Mouse (Mus musculus): ENCODE measurements at regions not wholly inside any gene's neighbourhood (a gene's known extent, or its start where the extent isn't known, plus 50 kb on each side); places are given as distances from the start of the nearest gene placed in this dataset.

GRCm38 (mm10) chr15:61142851-61143250, 220.0 kb upstream of the A1bg start:
- Histone ChIP-seq H3K9ac (ENCODE audit: low read length) (no peak overlapping the region), H3K4me2 (ENCODE audit: low read depth, low read length) (no peak overlapping the region), H3K27ac (ENCODE audit: low read length) (no peak overlapping the region), H3K4me1 (replicated peaks; ENCODE audit: control insufficient read depth, insufficient read depth, low read length) (no peaks in the 10 kb centered on the region), H3K36me3 (ENCODE audit: control insufficient read depth, insufficient read depth, low read length) (no peaks in the 10 kb centered on the region), H3K27me3 (ENCODE audit: control insufficient read depth, insufficient read depth, low read depth, low read length) (no peaks in the 10 kb centered on the region), H3K9me3 (ENCODE audit: control insufficient read depth, low read length) (no peaks in the 10 kb centered on the region), H3K4me3 (ENCODE audit: low read length) (no peak overlapping the region)
- ATAC-seq (ENCODE audit: low read depth): no peak
- 70% methylated on average over 3 of the region's 3 CpGs for WGBS

GRCm38 (mm10) chr15:61139151-61139550, 216.3 kb upstream of the A1bg start:
- no peak for ATAC-seq (ENCODE audit: low read depth)
- H3K9me3 ChIP-seq (ENCODE audit: control insufficient read depth, low read length): no peaks in the 10 kb centered on the region
- H3K27me3 ChIP-seq (ENCODE audit: control insufficient read depth, insufficient read depth, low read depth, low read length): no peaks in the 10 kb centered on the region
- H3K4me1 ChIP-seq (replicated peaks; ENCODE audit: control insufficient read depth, insufficient read depth, low read length): no peaks in the 10 kb centered on the region
- H3K36me3 ChIP-seq (ENCODE audit: control insufficient read depth, insufficient read depth, low read length): no peaks in the 10 kb centered on the region
- WGBS: 68% methylated on average over 5 of the region's 5 CpGs
- H3K9ac ChIP-seq (ENCODE audit: low read length): no peak overlapping the region
- no peak overlapping the region for H3K27ac ChIP-seq (ENCODE audit: low read length)
- no peak overlapping the region for H3K4me3 ChIP-seq (ENCODE audit: low read length)
- H3K4me2 ChIP-seq (ENCODE audit: low read depth, low read length): no peak overlapping the region

- Histone ChIP-seq H3K27ac (ENCODE audit: low read length) (no peak overlapping the region), H3K27me3 (ENCODE audit: control insufficient read depth, insufficient read depth, low read depth, low read length) (no peaks in the 10 kb centered on the region), H3K36me3 (ENCODE audit: control insufficient read depth, insufficient read depth, low read length) (no peaks in the 10 kb centered on the region), H3K9ac (ENCODE audit: low read length) (no peak overlapping the region), H3K4me2 (ENCODE audit: low read depth, low read length) (no peak overlapping the region), H3K4me1 (replicated peaks; ENCODE audit: control insufficient read depth, insufficient read depth, low read length) (no peaks in the 10 kb centered on the region), H3K9me3 (ENCODE audit: control insufficient read depth, low read length) (no peaks in the 10 kb centered on the region), H3K4me3 (ENCODE audit: low read length) (no peak overlapping the region)
- WGBS: 68% methylated on average over 2 of the region's 2 CpGs
- no peak for ATAC-seq (ENCODE audit: low read depth)
These were observed 214.0 kb upstream of the A1bg start for GRCm38 (mm10) chr15:61136781-61137180.

- Histone ChIP-seq H3K27me3 (ENCODE audit: control insufficient read depth, insufficient read depth, low read depth, low read length) (no peaks in the 10 kb centered on the region), H3K4me3 (ENCODE audit: low read length) (no peak overlapping the region), H3K36me3 (ENCODE audit: control insufficient read depth, insufficient read depth, low read length) (no peaks in the 10 kb centered on the region), H3K9me3 (ENCODE audit: control insufficient read depth, low read length) (no peaks in the 10 kb centered on the region), H3K9ac (ENCODE audit: low read length) (no peak overlapping the region), H3K4me1 (replicated peaks; ENCODE audit: control insufficient read depth, insufficient read depth, low read length) (no peaks in the 10 kb centered on the region), H3K4me2 (ENCODE audit: low read depth, low read length) (no peak overlapping the region), H3K27ac (ENCODE audit: low read length) (no peak overlapping the region)
- WGBS: 41% methylated on average over 1 of the region's 1 CpGs
- ATAC-seq (ENCODE audit: low read depth): no peak
These were observed 210.5 kb upstream of the A1bg start for GRCm38 (mm10) chr15:61133316-61133715.

GRCm38 (mm10) chr15:61127971-61128370, 205.2 kb upstream of the A1bg start:
- H3K27me3 ChIP-seq (ENCODE audit: control insufficient read depth, insufficient read depth, low read depth, low read length): no peaks in the 10 kb centered on the region
- H3K36me3 ChIP-seq (ENCODE audit: control insufficient read depth, insufficient read depth, low read length): no peaks in the 10 kb centered on the region
- H3K27ac ChIP-seq (ENCODE audit: low read length): no peak overlapping the region
- no peaks in the 10 kb centered on the region for H3K4me1 ChIP-seq (replicated peaks; ENCODE audit: control insufficient read depth, insufficient read depth, low read length)
- no peak overlapping the region for H3K4me3 ChIP-seq (ENCODE audit: low read length)
- 56% methylated on average over 2 of the region's 2 CpGs for WGBS
- no peaks in the 10 kb centered on the region for H3K9me3 ChIP-seq (ENCODE audit: control insufficient read depth, low read length)
- no peak for ATAC-seq (ENCODE audit: low read depth)
- no peak overlapping the region for H3K9ac ChIP-seq (ENCODE audit: low read length)
- H3K4me2 ChIP-seq (ENCODE audit: low read depth, low read length): no peak overlapping the region

- H3K9ac ChIP-seq (ENCODE audit: low read length): no peak overlapping the region
- no peak overlapping the region for H3K4me2 ChIP-seq (ENCODE audit: low read depth, low read length)
- no peaks in the 10 kb centered on the region for H3K9me3 ChIP-seq (ENCODE audit: control insufficient read depth, low read length)
- H3K4me1 ChIP-seq (replicated peaks; ENCODE audit: control insufficient read depth, insufficient read depth, low read length): no peaks in the 10 kb centered on the region
- no peaks in the 10 kb centered on the region for H3K36me3 ChIP-seq (ENCODE audit: control insufficient read depth, insufficient read depth, low read length)
- no peaks in the 10 kb centered on the region for H3K27me3 ChIP-seq (ENCODE audit: control insufficient read depth, insufficient read depth, low read depth, low read length)
- H3K27ac ChIP-seq (ENCODE audit: low read length): no peak overlapping the region
- H3K4me3 ChIP-seq (ENCODE audit: low read length): no peak overlapping the region
- ATAC-seq (ENCODE audit: low read depth): no peak; the same call in 1 of the 2 replicates
These were observed 204.3 kb upstream of the A1bg start for GRCm38 (mm10) chr15:61127130-61127529.

GRCm38 (mm10) chr15:61116912-61117311, 194.1 kb upstream of the A1bg start:
- H3K4me3 ChIP-seq (ENCODE audit: low read length): no peak overlapping the region
- no peaks in the 10 kb centered on the region for H3K36me3 ChIP-seq (ENCODE audit: control insufficient read depth, insufficient read depth, low read length)
- no peaks in the 10 kb centered on the region for H3K27me3 ChIP-seq (ENCODE audit: control insufficient read depth, insufficient read depth, low read depth, low read length)
- no peak overlapping the region for H3K27ac ChIP-seq (ENCODE audit: low read length)
- no peak for ATAC-seq (ENCODE audit: low read depth)
- no peak overlapping the region for H3K9ac ChIP-seq (ENCODE audit: low read length)
- H3K4me2 ChIP-seq (ENCODE audit: low read depth, low read length): no peak overlapping the region
- no peaks in the 10 kb centered on the region for H3K4me1 ChIP-seq (replicated peaks; ENCODE audit: control insufficient read depth, insufficient read depth, low read length)
- 20% methylated on average over 1 of the region's 1 CpGs for WGBS
- no peaks in the 10 kb centered on the region for H3K9me3 ChIP-seq (ENCODE audit: control insufficient read depth, low read length)

- no peak overlapping the region for H3K4me2 ChIP-seq (ENCODE audit: low read depth, low read length)
- H3K27me3 ChIP-seq (ENCODE audit: control insufficient read depth, insufficient read depth, low read depth, low read length): no peaks in the 10 kb centered on the region
- no peaks in the 10 kb centered on the region for H3K36me3 ChIP-seq (ENCODE audit: control insufficient read depth, insufficient read depth, low read length)
- no peak overlapping the region for H3K27ac ChIP-seq (ENCODE audit: low read length)
- 0 out of 2 replicates have a peak, but pooled peaks cover 2% of the 10 kb centered on the region for H3K4me1 ChIP-seq (replicated peaks; ENCODE audit: control insufficient read depth, insufficient read depth, low read length)
- ATAC-seq (ENCODE audit: low read depth): no peak
- no peak overlapping the region for H3K9ac ChIP-seq (ENCODE audit: low read length)
- no peaks in the 10 kb centered on the region for H3K9me3 ChIP-seq (ENCODE audit: control insufficient read depth, low read length)
- no peak overlapping the region for H3K4me3 ChIP-seq (ENCODE audit: low read length)
- WGBS: 36% methylated on average over 4 of the region's 4 CpGs
These were observed 186.8 kb upstream of the A1bg start for GRCm38 (mm10) chr15:61109429-61110128.

GRCm38 (mm10) chr15:61108957-61109356, 186.1 kb upstream of the A1bg start:
- Histone ChIP-seq H3K27me3 (ENCODE audit: control insufficient read depth, insufficient read depth, low read depth, low read length) (no peaks in the 10 kb centered on the region), H3K9ac (ENCODE audit: low read length) (no peak overlapping the region), H3K9me3 (ENCODE audit: control insufficient read depth, low read length) (no peaks in the 10 kb centered on the region), H3K4me2 (ENCODE audit: low read depth, low read length) (no peak overlapping the region), H3K4me1 (replicated peaks; ENCODE audit: control insufficient read depth, insufficient read depth, low read length) (0 out of 2 replicates have a peak, but pooled peaks cover 2% of the 10 kb centered on the region), H3K27ac (ENCODE audit: low read length) (no peak overlapping the region), H3K36me3 (ENCODE audit: control insufficient read depth, insufficient read depth, low read length) (no peaks in the 10 kb centered on the region), H3K4me3 (ENCODE audit: low read length) (no peak overlapping the region)
- no peak for ATAC-seq (ENCODE audit: low read depth)
- 56% methylated on average over 2 of the region's 2 CpGs for WGBS
